Mouse (Mus musculus) layer of hippocampus, postnatal 10 days (tissue): ENCODE measurements around the gene Zmynd10. TPM values are rescaled to one million over a fixed set of nuclear protein-coding genes. Genes with fewer than 3 reads are reported as not detected.
A peak's percentile ranks its signal among the peaks of the same experiment; 100 is the strongest.

ENCODE experiments used
- DNase-seq, 2 experiments: peaks; one replicate each; pipeline ENCODE4 v3.0.0; 2021; ENCODE audit warnings: low spot score in 2 of 2
- total RNA-seq, 2 experiments: library from RNA; stranded (reverse); gene quantifications; 2 replicates each; pipeline ENCODE4 v1.2.3; 2021

Gene Zmynd10
- total RNA-seq, 2 experiments from 2014 or later, result 3.4 to 4.1 TPM

- DNase-seq, result no peak
Measured at GRCm38 (mm10) chr9:107539940-107540339, 7.2 kb upstream of the Zmynd10 start.

- no peak for DNase-seq
Measured at GRCm38 (mm10) chr9:107540420-107540819, 6.7 kb upstream of the Zmynd10 start.

GRCm38 (mm10) chr9:107541005-107541404 lies 6.1 kb upstream of the Zmynd10 start:
- no peak for DNase-seq

- peak; percentile 95 to 96 for DNase-seq
Measured at GRCm38 (mm10) chr9:107541474-107542351, 5.4 kb upstream of the Zmynd10 start, which contains the start of the genes Cyb561d2 and Nprl2. Gene Cyb561d2 (minus strand): TSS chr9:107542193. Gene Nprl2 (plus strand): TSS chr9:107542226.

GRCm38 (mm10) chr9:107542352-107542686 lies 4.8 kb upstream of the Zmynd10 start:
- DNase-seq, result no peak

- no peak for DNase-seq
Measured at GRCm38 (mm10) chr9:107542721-107543120, 4.4 kb upstream of the Zmynd10 start.

GRCm38 (mm10) chr9:107543299-107543698 lies 3.8 kb upstream of the Zmynd10 start:
- no peak for DNase-seq

GRCm38 (mm10) chr9:107544196-107544700 lies 2.9 kb upstream of the Zmynd10 start:
- DNase-seq, result no peak

GRCm38 (mm10) chr9:107544729-107545128 lies 2.4 kb upstream of the Zmynd10 start:
- DNase-seq, result no peak

- no peak for DNase-seq
Measured at GRCm38 (mm10) chr9:107545199-107545598, 1.9 kb upstream of the Zmynd10 start.

GRCm38 (mm10) chr9:107545602-107546001 lies 1.5 kb upstream of the Zmynd10 start:
- DNase-seq, result peak; percentile 83 to 86

GRCm38 (mm10) chr9:107547957-107548356 lies 859 bp downstream of the Zmynd10 start:
- DNase-seq, result no peak

GRCm38 (mm10) chr9:107548820-107549219 lies 1.7 kb downstream of the Zmynd10 start:
- DNase-seq, result no peak

- no peak for DNase-seq
Measured at GRCm38 (mm10) chr9:107549297-107550074, 2.4 kb downstream of the Zmynd10 start.

- no peak for DNase-seq
Measured at GRCm38 (mm10) chr9:107550491-107551116, 3.5 kb downstream of the Zmynd10 start.

- DNase-seq, result peak in 1 of 2 experiments; percentile 41
Measured at GRCm38 (mm10) chr9:107551117-107551889, 4.2 kb downstream of the Zmynd10 start, which contains the start of gene Rassf1. Gene Rassf1 (plus strand): TSS chr9:107551555.

- DNase-seq, result no peak
Measured at GRCm38 (mm10) chr9:107551890-107552355, 4.8 kb downstream of the Zmynd10 start.

- DNase-seq, result no peak
Measured at GRCm38 (mm10) chr9:107552690-107553393, 5.7 kb downstream of the Zmynd10 start.

- peak in 1 of 2 experiments; percentile 51 for DNase-seq
Measured at GRCm38 (mm10) chr9:107553541-107554318, 6.6 kb downstream of the Zmynd10 start.
